Mouse (Mus musculus) intestine, embryonic 14.5 days (tissue): ENCODE measurements around the gene Cyp2u1. TPM values are rescaled to one million over a fixed set of nuclear protein-coding genes. Genes with fewer than 3 reads are reported as not detected.

Source experiments
- ATAC-seq: fragments of 200-750 bp; cut with Nextera tagmentation; replicated peaks from 2 replicates; pipeline ENCODE4 v1.8.0; 2017; ENCODE audit warnings: low read depth, moderate number of reproducible peaks, moderate TSS enrichment, moderate library complexity; ENCODE audit not compliant: low FRiP score, low TSS enrichment
- DNase-seq: peaks from one replicate; pipeline ENCODE4 v3.0.0-alpha.2; 2018; ENCODE audit warnings: low spot score
- H3K27ac ChIP-seq: fragments of 300-500 bp; sonication (generic); 2 replicates; pipeline ENCODE4 v1.5.1; 2014; ENCODE audit warnings: low read depth, mild to moderate bottlenecking, control low read depth
- H3K27me3 ChIP-seq: fragments of 300-500 bp; sonication (generic); replicated peaks from 2 replicates; pipeline ENCODE4 v1.6.1; 2014; ENCODE audit warnings: low read length, control low read depth; ENCODE audit not compliant: control insufficient read depth, insufficient read depth
- H3K36me3 ChIP-seq: fragments of 300-500 bp; sonication (generic); 2 replicates; pipeline ENCODE4 v1.6.1; 2014; ENCODE audit warnings: low read length, control low read depth; ENCODE audit not compliant: control insufficient read depth, insufficient read depth
- H3K4me1 ChIP-seq: fragments of 300-500 bp; sonication (generic); replicated peaks from 2 replicates; pipeline ENCODE4 v1.6.1; 2014; ENCODE audit warnings: low read length, control low read depth, mixed read lengths; ENCODE audit not compliant: control insufficient read depth, insufficient read depth
- H3K4me2 ChIP-seq: fragments of 300-500 bp; sonication (generic); 2 replicates; pipeline ENCODE4 v1.6.1; 2014; ENCODE audit warnings: low read length
- H3K4me3 ChIP-seq: fragments of 300-500 bp; sonication (generic); 2 replicates; pipeline ENCODE4 v1.5.1; 2014; ENCODE audit warnings: low read depth, low read length, control low read depth, mixed read lengths
- H3K9ac ChIP-seq: fragments of 300-500 bp; sonication (generic); 2 replicates; pipeline ENCODE4 v1.6.1; 2014; ENCODE audit warnings: mild to moderate bottlenecking, low read length
- H3K9me3 ChIP-seq: fragments of 300-500 bp; sonication (generic); 2 replicates; pipeline ENCODE4 v1.6.1; 2016; ENCODE audit warnings: low read length, control low read depth; ENCODE audit not compliant: control insufficient read depth
- WGBS: fragments of 180-500 bp; shearing (Covaris S2); extraction: QIAGEN DNeasy Blood & Tissue Kit; methylation state at CpG from one replicate; pipeline ENCODE4 v1.1.7; 2014; 5-methylcytosine and 5-hydroxymethylcytosine counted together
- polyA plus RNA-seq: library from polyadenylated mRNA; unstranded; fragments of >200 nt; fragmentation: Nextera tagmentation; extraction: Ambion mirVana; gene quantifications from 2 replicates; pipeline ENCODE4 v1.2.1, GENCODE M21; 2014

Gene Cyp2u1
- 3.9 TPM in 2 replicates for polyA plus RNA-seq

DNA sequence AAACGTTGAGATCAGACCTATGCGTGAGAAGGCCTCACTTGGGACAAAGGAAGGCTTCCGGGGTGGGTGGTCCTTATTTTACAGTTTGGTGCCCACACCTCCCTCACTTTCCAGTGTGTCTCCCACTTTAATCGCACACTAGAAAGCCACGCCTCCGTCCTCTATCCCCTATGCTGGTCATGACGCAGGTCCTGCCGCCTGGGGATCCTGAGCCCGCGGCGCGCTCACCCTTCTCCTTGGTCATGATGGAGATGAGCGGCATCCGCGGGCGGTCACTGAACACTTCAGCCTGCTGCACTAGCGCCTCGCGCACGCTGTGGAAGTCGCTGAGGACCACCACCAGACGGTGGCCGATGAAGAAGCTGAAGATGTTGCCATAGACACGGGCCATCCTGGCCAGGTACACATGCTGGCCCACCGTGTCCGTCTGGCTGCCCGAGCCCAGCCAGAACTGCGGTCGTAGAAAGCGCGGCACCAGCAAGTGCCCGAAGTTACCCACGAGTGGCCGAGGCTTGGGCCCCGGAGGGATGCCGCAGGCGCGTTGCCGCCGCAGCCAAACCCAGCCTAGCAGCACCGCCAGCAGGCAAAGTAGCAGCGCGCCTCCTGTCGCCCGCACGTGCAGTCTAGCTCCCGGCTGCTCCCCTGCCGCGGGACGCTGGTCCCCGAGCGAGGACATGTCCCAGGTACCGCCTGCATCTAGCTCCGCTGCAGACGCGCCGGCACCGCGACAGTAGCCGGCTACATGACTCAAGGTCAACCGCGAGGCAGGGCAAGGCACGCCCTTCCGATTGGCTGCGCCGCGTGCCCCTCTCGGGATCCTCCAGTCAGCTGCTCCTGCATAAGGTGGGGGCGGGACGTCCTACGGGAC is at the start of gene Cyp2u1:
Cyp2u1 (minus strand) TSS at position 776 of the 868 bp plus-strand sequence.
- no peaks in the 10 kb centered on the region for H3K27me3 ChIP-seq
- H3K4me2 ChIP-seq: peak within 1 kb of the TSS; percentile 100
- under 1% methylated on average over 67 of the region's 71 CpGs for WGBS
- DNase-seq: peak; percentile 87
- peak; percentile 95 for ATAC-seq
- no peaks in the 10 kb centered on the region for H3K36me3 ChIP-seq
- no peaks in the 10 kb centered on the region for H3K4me1 ChIP-seq
- no peaks in the 10 kb centered on the region for H3K9me3 ChIP-seq
- H3K4me3 ChIP-seq: peak within 1 kb of the TSS; percentile 74
- no peak within 1 kb of the TSS for H3K27ac ChIP-seq
- H3K9ac ChIP-seq: peak within 1 kb of the TSS; percentile 53

- H3K27me3 ChIP-seq: no peaks in the 10 kb centered on the region
- no peak overlapping the region for H3K9ac ChIP-seq
- no peak overlapping the region for H3K4me2 ChIP-seq
- no peak overlapping the region for H3K27ac ChIP-seq
- no peak overlapping the region for H3K4me3 ChIP-seq
- H3K36me3 ChIP-seq: no peaks in the 10 kb centered on the region
- ATAC-seq (no peak), DNase-seq (no peak)
- no peaks in the 10 kb centered on the region for H3K9me3 ChIP-seq
- WGBS: 91% methylated on average over 7 of the region's 7 CpGs
- H3K4me1 ChIP-seq: no peaks in the 10 kb centered on the region
Measured at GRCm38 (mm10) chr3:131350539-131350938, 47.5 kb upstream of the Cyp2u1 start.

DNA sequence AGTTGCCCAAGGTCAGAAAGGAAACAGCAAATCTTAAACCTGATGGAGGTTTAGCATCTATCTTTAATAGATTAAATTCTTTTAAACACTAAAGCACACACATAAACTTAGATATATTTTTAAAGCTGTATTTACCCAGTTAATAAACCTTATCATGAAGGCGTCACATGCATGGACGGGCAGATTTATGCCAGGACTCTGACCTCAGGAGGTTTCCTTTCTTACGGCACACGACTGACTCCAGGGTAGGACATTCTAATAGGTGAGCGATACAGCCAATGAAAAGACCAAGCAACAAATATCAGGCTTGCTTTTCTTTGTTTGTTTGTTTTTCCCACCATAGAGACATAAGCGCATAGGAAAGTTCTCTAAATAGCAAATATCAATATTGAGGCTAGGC is 46.0 kb upstream of the Cyp2u1 start:
- no peaks in the 10 kb centered on the region for H3K27me3 ChIP-seq
- no peaks in the 10 kb centered on the region for H3K9me3 ChIP-seq
- 72% methylated on average over 6 of the region's 6 CpGs for WGBS
- peak overlapping the region; percentile 73 for H3K27ac ChIP-seq
- H3K4me2 ChIP-seq: no peak overlapping the region
- ATAC-seq (peak; percentile 78), DNase-seq (no peak)
- no peaks in the 10 kb centered on the region for H3K36me3 ChIP-seq
- no peak overlapping the region for H3K4me3 ChIP-seq
- H3K9ac ChIP-seq: no peak overlapping the region
- H3K4me1 ChIP-seq: no peaks in the 10 kb centered on the region

- H3K4me2 ChIP-seq: no peak overlapping the region; the same call in 1 of the 2 replicates
- 58% methylated on average over 3 of the region's 3 CpGs for WGBS
- no peaks in the 10 kb centered on the region for H3K27me3 ChIP-seq
- peak overlapping the region; percentile 73 for H3K27ac ChIP-seq
- peak; percentile 67 for ATAC-seq
- no peak overlapping the region for H3K4me3 ChIP-seq
- no peaks in the 10 kb centered on the region for H3K9me3 ChIP-seq
- H3K9ac ChIP-seq: no peak overlapping the region
- H3K4me1 ChIP-seq: no peaks in the 10 kb centered on the region
- H3K36me3 ChIP-seq: no peaks in the 10 kb centered on the region
- DNase-seq: no peak
Measured at GRCm38 (mm10) chr3:131348579-131348950, 45.5 kb upstream of the Cyp2u1 start.

GRCm38 (mm10) chr3:131347831-131348578 is 45.0 kb upstream of the Cyp2u1 start:
- peak; percentile 63 for DNase-seq
- Histone ChIP-seq H3K4me3 (no peak overlapping the region), H3K9ac (no peak overlapping the region), H3K9me3 (no peaks in the 10 kb centered on the region), H3K27me3 (no peaks in the 10 kb centered on the region), H3K4me2 (no peak overlapping the region), H3K36me3 (no peaks in the 10 kb centered on the region), H3K4me1 (no peaks in the 10 kb centered on the region), H3K27ac (peak overlapping the region; percentile 64)
- peak; percentile 90 for ATAC-seq
- 48% methylated on average over 6 of the region's 6 CpGs for WGBS

- Histone ChIP-seq H3K9ac (no peak overlapping the region), H3K4me1 (0 out of 2 replicates have a peak, but pooled peaks cover 2% of the 10 kb centered on the region), H3K36me3 (no peaks in the 10 kb centered on the region), H3K4me2 (no peak overlapping the region), H3K27me3 (no peaks in the 10 kb centered on the region), H3K27ac (no peak overlapping the region), H3K4me3 (no peak overlapping the region), H3K9me3 (no peaks in the 10 kb centered on the region)
- ATAC-seq (no peak), DNase-seq (no peak)
- 88% methylated on average over 6 of the region's 6 CpGs for WGBS
Measured at GRCm38 (mm10) chr3:131345903-131346302, 42.9 kb upstream of the Cyp2u1 start.

DNA sequence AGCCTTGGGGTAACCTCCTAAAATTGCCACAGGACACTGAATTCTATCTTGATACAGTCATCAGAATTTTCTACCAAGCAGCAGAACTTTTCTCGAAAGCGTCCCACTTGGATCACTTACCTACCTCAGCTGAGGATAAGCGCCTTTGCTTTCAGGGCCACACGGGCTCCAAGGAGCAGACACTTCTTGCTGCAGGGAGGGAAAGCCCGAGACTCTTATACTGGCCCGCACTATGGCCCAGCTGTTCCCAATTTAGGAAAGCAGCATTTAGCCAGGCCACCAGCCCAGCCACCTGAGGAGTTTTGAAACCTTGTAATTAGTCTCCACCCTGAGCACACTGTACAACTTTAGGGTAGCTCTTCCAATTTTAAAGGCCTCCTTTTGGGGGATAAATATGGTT is 40.3 kb upstream of the Cyp2u1 start:
- no peaks in the 10 kb centered on the region for H3K36me3 ChIP-seq
- H3K4me1 ChIP-seq: 0 out of 2 replicates have a peak, but pooled peaks cover 3% of the 10 kb centered on the region
- no peak overlapping the region for H3K27ac ChIP-seq
- no peaks in the 10 kb centered on the region for H3K27me3 ChIP-seq
- WGBS: 80% methylated on average over 6 of the region's 6 CpGs
- ATAC-seq (no peak), DNase-seq (no peak)
- no peaks in the 10 kb centered on the region for H3K9me3 ChIP-seq
- no peak overlapping the region for H3K4me3 ChIP-seq
- H3K9ac ChIP-seq: no peak overlapping the region
- no peak overlapping the region for H3K4me2 ChIP-seq

- H3K27ac ChIP-seq: no peak overlapping the region
- no peaks in the 10 kb centered on the region for H3K36me3 ChIP-seq
- H3K9ac ChIP-seq: no peak overlapping the region
- 39% methylated on average over 3 of the region's 3 CpGs for WGBS
- no peak for DNase-seq
- no peak for ATAC-seq
- no peak overlapping the region for H3K4me2 ChIP-seq
- no peaks in the 10 kb centered on the region for H3K27me3 ChIP-seq
- no peak overlapping the region for H3K4me3 ChIP-seq
- H3K4me1 ChIP-seq: 0 out of 2 replicates have a peak, but pooled peaks cover 3% of the 10 kb centered on the region
- no peaks in the 10 kb centered on the region for H3K9me3 ChIP-seq
Measured at GRCm38 (mm10) chr3:131340885-131341284, 37.9 kb upstream of the Cyp2u1 start.
